Mouse (Mus musculus) adrenal gland, adult 18-20 months (tissue): Measurements from ENCODE around the gene Clta. TPM values are rescaled to one million over a fixed set of nuclear protein-coding genes. Genes with fewer than 3 reads are reported as not detected.
A peak's percentile ranks its signal among the peaks of the same experiment; 100 is the strongest.

ENCODE experiments used
- DNase-seq, 2 experiments: peaks; one replicate each; pipeline ENCODE4 v3.0.0; 2021 to 2022; ENCODE audit warnings: low spot score in 2 of 2
- total RNA-seq, 2 experiments: library from RNA; stranded (reverse); gene quantifications; 1 replicate in 1 of 2; 2 replicates in 1 of 2; pipeline ENCODE4 v1.2.3; 2021

The Clta gene
- total RNA-seq, 2 experiments from 2014 or later, result 169 to 180 TPM

DNA sequence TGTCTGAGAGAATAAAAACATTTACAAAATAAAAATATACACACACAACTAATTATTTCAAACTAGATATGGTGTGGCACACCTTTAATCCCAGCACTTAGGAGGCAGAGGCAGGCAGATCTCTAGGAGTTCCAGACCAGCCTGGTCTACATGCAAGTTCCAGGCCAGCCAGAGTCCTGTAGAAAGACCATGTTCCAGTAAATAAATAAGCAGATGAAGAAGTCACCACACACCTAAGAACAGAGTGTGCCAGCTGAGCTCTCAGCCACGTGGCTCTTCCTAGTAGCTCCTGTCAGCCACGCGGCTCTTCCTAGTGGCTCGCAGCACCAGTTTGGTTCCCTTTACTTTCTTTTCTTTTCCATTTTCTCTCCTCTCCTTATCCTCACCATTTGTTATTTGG, 65.2 kb downstream of the Clta start:
- no peak for DNase-seq

DNA sequence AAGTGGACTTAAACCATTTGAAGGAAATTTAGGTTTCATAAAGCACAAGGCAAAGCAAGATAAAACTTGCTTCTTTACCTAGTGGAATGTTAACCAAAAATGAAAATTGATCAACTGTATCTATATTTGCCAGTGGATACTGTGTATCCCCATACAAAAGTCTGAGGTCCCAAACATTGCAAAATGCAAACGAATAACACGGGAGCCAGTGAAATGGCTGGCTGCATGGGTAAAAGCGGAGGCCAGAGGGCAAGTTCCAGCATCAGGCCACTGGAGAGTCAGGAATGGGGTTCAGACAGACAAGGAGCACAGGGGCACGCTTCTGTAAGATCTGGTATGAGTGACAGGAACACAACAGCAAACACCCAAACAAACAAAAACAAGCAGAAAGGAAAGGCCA, 66.4 kb downstream of the Clta start:
- DNase-seq, result no peak

DNA sequence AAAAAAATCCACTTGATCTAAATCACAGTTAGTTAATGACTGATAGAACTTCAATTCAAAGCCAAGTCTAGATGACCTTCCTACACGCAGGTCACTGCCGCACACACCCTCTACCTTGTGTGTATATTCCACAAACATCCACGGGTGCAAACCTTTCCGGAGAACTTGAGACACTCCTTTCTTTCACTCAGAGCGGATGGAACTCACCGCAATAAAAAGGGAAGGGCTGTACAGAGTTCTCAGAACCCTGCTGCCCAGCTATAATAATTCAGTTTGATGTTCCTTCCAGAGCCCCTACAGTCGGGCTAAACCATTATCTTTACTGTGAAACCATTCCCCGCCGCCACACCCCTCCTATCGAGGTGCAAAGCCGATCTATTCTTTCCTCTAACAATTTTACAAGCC, 67.5 kb downstream of the Clta start:
- DNase-seq, result no peak

DNA sequence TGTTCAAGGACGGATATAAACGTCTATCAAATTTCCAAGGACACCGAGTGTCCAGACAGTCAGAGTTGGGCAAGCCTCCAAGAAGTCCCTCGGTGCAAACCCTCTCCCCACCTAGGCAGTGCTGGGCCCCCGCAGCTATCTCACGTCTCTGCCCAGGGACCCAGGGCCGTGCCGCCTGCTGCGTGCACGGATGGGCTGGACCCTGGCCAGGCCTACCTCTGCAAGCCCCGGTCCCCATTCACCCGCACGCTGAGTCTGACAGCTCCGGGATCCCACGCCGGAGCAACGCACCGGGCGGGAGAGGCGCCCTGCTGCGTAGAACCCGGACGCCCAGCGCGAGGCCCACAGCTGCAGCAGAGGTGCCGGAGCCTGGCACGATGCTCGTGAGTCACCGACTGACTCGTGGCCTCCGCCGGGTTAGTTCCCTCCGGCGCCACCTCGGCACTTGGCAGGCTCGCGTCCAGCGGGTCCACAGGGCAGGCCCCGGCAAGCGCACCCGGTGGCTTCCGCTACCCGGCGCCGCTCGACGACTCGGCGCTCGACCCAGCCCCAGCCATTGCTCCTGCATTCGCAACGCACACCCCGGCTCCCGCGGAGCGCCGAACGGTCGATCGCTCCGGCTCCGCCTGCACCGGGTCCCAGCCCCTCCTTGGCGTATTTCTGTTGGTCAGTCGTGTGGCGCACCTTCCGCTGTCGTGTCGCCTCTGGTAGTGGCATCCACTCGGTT, 68.1 kb downstream of the Clta start:
- peak; percentile 85 to 87 for DNase-seq

DNA sequence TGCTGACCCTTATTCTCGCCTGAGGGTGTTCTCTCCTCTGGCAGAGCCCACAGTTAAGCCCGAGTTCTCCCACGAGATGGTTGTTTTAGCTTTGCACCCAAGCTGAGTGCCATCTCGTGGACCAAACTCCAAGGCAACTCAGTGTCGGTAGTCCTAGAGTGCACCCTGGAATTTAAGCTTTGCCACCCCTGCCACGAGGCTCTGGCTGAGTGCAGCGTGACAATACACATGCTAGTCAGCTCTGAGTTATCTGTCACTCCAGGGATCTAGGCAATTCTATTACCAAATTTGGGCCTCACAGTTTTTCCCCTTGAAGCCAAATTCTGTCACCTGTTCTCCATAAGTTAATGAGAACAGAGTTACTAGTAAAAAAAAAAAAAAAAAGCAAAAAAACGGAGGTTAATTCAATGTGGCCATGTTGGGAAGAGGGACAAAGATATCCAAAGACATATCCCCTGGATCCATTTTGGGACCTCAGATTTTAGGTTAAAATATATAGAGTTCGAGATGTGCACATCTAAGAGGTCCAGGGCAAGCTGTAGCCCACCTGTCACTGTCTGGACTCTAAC, 68.7 kb downstream of the Clta start:
- DNase-seq, result no peak

DNA sequence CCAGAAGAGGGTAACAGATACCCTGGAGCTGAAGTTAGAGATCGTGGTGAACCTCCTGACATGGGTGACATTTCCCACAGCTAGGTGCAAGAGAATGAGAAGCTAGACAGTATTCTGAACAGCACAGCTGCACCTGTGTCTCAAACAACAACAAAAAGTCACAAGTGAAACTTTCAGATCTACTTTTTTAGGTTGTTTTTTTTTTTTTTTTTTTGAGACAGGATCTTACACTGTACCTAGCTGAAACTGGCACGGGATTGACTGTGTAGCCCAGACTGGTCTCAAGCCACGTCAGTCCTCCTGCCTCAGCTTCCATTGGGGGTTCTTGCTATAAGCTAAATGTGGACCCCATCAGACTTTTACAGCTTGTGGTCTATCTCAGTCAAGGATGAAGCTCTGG, 69.5 kb downstream of the Clta start:
- DNase-seq, result no peak

DNA sequence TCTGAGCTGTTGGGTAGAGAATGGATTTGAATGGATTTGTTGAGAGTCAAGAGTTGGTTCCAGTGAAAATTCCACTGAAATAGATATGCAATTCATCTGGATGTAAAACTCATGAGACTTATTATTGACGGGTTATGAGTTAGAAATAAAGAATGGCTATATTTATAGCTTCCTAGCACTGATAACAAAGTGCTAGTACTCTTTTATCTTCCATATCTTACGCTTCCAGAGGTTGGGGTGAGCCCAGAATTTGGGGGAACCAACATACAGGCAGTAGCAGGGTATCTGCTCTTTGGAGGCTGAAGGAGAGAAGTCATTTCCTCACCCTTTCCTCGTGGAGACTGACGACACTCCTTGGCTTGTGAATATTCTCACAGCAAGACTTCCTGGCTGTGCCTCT, 70.2 kb downstream of the Clta start:
- no peak for DNase-seq

DNA sequence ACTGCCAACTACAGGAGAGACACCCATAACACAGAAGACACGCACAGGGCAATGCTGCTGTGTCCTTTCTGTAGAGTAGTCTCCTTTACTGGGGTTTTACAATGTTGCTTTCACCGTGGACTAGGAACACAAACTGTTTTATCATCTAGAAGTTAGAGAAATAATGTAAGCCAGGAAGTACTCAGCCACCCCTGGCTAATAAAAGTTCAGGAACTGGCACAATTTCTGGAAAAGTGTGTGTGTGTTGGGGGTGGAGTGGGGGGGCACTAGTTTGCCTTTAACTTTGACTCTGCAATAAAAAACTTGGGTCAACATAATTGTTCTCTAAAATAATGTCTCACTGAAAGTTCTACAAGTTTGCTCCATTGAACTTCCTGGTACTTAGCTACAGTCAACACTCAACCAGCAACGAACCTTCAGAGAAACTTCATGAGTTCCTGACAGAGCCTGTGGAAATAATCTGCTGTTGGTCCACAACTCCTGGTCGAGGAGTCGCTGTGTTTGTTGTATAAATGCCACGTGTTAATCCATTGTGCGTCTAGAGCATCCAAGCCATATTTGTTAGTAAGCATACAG, 74.2 kb downstream of the Clta start:
- no peak for DNase-seq

Other genes with a start within 250 kb of the Clta start
- not detected for gene Olfr159, start 233.4 kb upstream of the Clta start, total RNA-seq
- gene Olfr156, start 180.6 kb upstream of the Clta start, total RNA-seq, result not detected
- not detected for gene Olfr157, start 164.3 kb upstream of the Clta start, total RNA-seq
- not detected for gene Olfr155, start 152.9 kb upstream of the Clta start, total RNA-seq
- 10 to 100 TPM; 17.4 to 22.0 TPM for gene Reck, start 128.9 kb upstream of the Clta start, total RNA-seq
- gene Glipr2, start 47.1 kb upstream of the Clta start, total RNA-seq, result 1 to 10 TPM; 3.5 to 6.4 TPM
- gene Ccin, start 21.0 kb upstream of the Clta start, total RNA-seq, result not detected
- 10 to 100 TPM; 30.1 to 35.3 TPM for gene Gne, start 79.7 kb downstream of the Clta start, total RNA-seq
- 10 to 100 TPM; 30.4 to 33.2 TPM for gene Rnf38, start 229.3 kb downstream of the Clta start, total RNA-seq